Mouse (Mus musculus): ENCODE measurements at regions not wholly inside any gene's neighbourhood (a gene's known extent, or its start where the extent isn't known, plus 50 kb on each side); places are given as distances from the start of the nearest gene placed in this dataset.

DNA sequence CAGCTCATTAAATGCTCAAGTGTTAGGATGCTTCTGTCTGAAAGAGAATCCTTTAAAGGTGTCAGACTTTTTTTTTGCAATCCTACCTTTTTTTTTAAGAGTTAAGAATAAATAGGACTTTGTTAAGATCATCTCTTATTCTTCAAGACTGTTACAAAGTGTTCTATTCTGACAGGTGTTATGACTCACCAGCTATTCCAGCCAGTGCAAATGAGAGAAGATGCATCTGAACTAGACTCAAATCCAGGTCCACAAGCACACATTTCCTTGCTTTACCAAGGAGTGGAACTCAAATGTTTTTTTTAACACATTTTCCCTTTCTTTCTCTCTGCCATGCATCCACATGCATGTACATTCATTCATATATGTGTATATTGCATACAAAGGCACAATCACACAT, 98.4 kb upstream of the Atp10a start:
- intact Hi-C loops (cut with DNase I), result no loop called here

DNA sequence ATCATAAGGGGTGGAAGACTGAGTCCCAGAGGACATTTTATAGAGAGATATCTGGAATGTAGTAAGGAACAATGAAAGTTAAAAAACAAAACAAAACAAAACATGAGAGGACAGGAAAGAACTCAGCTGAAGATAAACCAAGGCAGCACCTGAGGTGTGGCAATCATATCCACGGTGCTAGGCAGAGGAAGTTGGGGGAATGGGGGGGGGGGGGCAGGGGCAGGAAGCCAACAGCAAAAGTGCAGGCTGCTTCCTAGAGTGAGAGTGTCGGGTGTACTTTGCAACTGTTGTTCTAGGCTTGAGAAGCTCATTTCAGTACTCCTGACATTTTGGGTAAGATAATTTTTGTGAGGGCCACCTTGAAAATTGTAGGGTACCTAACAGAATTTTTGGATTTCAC, 87.2 kb upstream of the Atp10a start:
- intact Hi-C loops (cut with DNase I), result no loop called here

DNA sequence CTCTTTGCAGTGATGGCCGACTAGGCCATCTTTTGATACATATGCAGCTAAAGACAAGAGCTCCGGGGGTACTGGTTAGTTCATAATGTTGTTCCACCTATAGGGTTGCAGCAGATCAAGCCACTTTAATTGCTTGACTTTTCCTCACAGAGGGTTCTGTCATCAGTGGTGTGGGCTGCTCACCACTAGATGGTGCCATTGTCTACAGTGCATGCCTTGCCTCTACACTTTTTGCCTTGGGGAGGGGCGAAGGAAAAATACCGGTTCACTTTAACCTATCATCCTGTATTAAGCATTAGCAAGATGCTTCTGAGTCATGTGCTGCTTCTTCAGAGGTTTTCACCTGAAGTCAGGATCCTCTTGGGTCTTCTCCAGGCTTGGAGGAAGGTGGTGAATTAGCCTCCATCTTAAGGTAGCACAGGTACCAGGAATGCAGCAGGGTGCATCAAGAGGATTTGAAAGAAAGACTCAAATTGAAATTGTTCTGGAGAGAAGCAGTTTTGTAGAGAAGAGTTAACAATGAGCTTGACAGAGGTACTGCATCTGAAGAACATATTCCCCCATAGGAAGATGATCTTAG, 71.6 kb upstream of the Atp10a start:
- intact Hi-C loops (cut with DNase I), result loop anchor here (10.0 kb wide), 3 partner anchors 160 to 500 kb away; no protein-coding TSS in a partner anchor

DNA sequence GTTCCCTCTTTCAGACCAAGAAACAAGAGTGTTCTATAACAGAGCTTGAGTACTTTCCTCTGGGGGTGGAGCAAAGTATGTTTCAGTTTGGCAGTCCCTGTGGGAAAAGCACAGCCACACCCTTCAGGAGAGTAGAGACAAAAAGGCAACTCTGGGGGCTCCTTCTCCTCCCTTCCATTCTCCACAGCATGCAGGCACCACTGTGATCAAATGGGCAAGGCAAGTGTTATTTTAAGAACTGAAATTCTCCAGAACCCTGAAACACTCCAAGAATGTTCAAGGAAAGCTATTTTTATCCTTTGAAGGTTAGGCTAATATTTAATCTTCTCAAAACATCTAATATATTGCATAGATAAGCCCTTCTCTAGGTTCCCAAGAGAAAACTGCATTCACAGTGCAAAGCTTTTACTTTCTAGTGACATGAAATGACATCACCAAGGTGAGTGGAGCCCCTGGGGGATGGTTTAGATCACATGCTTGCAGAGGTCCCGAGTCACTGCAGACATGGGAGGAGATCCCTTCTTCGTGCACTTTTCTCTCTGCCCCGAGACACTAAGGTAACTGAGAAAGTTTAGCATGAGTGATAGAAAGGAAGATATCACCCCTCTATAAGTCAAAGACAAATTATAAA, 70.2 kb upstream of the Atp10a start:
- intact Hi-C loops (cut with DNase I), result loop anchor here (10.0 kb wide), 3 partner anchors 159 to 499 kb away; no protein-coding TSS in a partner anchor

DNA sequence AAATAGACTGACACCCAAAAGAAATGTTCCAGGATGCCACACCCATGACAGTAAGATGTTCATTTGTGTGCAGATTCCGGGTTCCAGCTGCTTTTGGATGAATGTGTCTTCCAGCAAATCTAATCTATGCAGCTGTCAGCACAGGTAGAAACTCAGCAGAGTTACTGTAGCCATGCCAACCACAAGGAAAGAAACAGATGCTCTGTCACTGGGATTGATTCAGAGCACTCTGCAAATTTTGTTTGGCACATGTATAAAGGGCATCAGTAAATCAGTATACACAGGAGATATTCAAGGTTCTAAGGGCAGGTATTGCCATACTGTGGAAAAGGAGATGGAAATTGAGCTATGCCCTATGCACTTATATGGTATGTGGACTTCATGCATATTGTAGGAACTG, 60.0 kb upstream of the Atp10a start:
- intact Hi-C loops (cut with DNase I), result no loop called here

All from adrenal gland (tissue).